Mouse (Mus musculus) erythroid progenitor cell, adult 5-6 weeks (primary cell): ENCODE results near the gene Nvl. TPM values are rescaled to one million over a fixed set of nuclear protein-coding genes. Genes with fewer than 3 reads are reported as not detected.

ENCODE experiments used
- ATAC-seq: replicated peaks from 2 replicates; pipeline ENCODE4 v1.8.0; 2016; ENCODE audit warnings: moderate number of reproducible peaks, mild to moderate bottlenecking, moderate TSS enrichment, inconsistent platforms; ENCODE audit not compliant: poor library complexity, low FRiP score, severe bottlenecking
- total RNA-seq, 2 experiments: library from RNA; stranded (forward) in 1 of 2; stranded (reverse) in 1 of 2; fragments of 150-400 nt in 1 of 2; fragments of 186-747, 209-891 nt in 1 of 2; gene quantifications; 2 replicates each; pipeline versions ENCODE4 v1.2.3 to v1.2.4; 2015 to 2017; ENCODE audit warnings: low replicate concordance in 2 of 2

Nvl gene
- total RNA-seq, 2 experiments from 2014 or later = 41.5 to 46.5 TPM

- ATAC-seq = no peak
Measured at GRCm38 (mm10) chr1:181084021-181084420, 60.0 kb downstream of the Nvl start.

- no peak for ATAC-seq
Measured at GRCm38 (mm10) chr1:181073075-181073474, 70.9 kb downstream of the Nvl start.

- no peak for ATAC-seq
Measured at GRCm38 (mm10) chr1:181069671-181070070, 74.3 kb downstream of the Nvl start.

- ATAC-seq = no peak
Measured at GRCm38 (mm10) chr1:181068344-181068743, 75.7 kb downstream of the Nvl start.

- no peak for ATAC-seq
Measured at GRCm38 (mm10) chr1:181064648-181065047, 79.4 kb downstream of the Nvl start.

- no peak for ATAC-seq
Measured at GRCm38 (mm10) chr1:181063991-181064390, 80.0 kb downstream of the Nvl start.

- no peak for ATAC-seq
Measured at GRCm38 (mm10) chr1:181061784-181062485, 82.1 kb downstream of the Nvl start.

GRCm38 (mm10) chr1:181052898-181053297, 91.1 kb downstream of the Nvl start:
- ATAC-seq = no peak

GRCm38 (mm10) chr1:181050937-181051336, 93.1 kb downstream of the Nvl start, which contains the start of gene 9130409I23Rik:
TSS of gene 9130409I23Rik (plus strand) at chr1:181051237.
- ATAC-seq = no peak

GRCm38 (mm10) chr1:181049328-181049842, 94.6 kb downstream of the Nvl start:
- no peak for ATAC-seq

GRCm38 (mm10) chr1:181047520-181047919, 96.5 kb downstream of the Nvl start:
- ATAC-seq = no peak

- ATAC-seq = peak; percentile 77
Measured at GRCm38 (mm10) chr1:181039652-181040051, 104.4 kb downstream of the Nvl start.

GRCm38 (mm10) chr1:181037623-181038022, 106.4 kb downstream of the Nvl start:
- ATAC-seq = 0 out of 2 replicates have a peak, but pooled peaks have one; percentile 32

Other genes starting within 250 kb of the Nvl start
- 21.3 and 42.8 TPM in 2 replicates for gene Pycr2, start 239.9 kb downstream of the Nvl start, total RNA-seq (2015; ENCODE audit: low replicate concordance)
- 26.3 and 26.6 TPM in 2 replicates for gene Pycr2, start 239.9 kb downstream of the Nvl start, total RNA-seq (2017; ENCODE audit: low replicate concordance)
- gene Lefty1, start 209.2 kb downstream of the Nvl start, total RNA-seq (2015; ENCODE audit: low replicate concordance) = 1.1 TPM in 1 of 2 replicates, not detected in the other
- gene Lefty1, start 209.2 kb downstream of the Nvl start, total RNA-seq (2017; ENCODE audit: low replicate concordance) = 4.6 TPM in 1 of 2 replicates, not detected in the other
- 23.4 and 24.7 TPM in 2 replicates for gene Tmem63a, start 201.9 kb downstream of the Nvl start, total RNA-seq (2015; ENCODE audit: low replicate concordance)
- 18.1 and 20.2 TPM in 2 replicates for gene Tmem63a, start 201.9 kb downstream of the Nvl start, total RNA-seq (2017; ENCODE audit: low replicate concordance)
- gene Ephx1, start 123.3 kb downstream of the Nvl start, total RNA-seq (2015; ENCODE audit: low replicate concordance) = 7.5 and 9.4 TPM in 2 replicates
- 2.7 and 3.9 TPM in 2 replicates for gene Ephx1, start 123.3 kb downstream of the Nvl start, total RNA-seq (2017; ENCODE audit: low replicate concordance)
- gene 9130409I23Rik, start 93.0 kb downstream of the Nvl start, total RNA-seq (2015; ENCODE audit: low replicate concordance) = not detected in 2 replicates
- gene 9130409I23Rik, start 93.0 kb downstream of the Nvl start, total RNA-seq (2017; ENCODE audit: low replicate concordance) = not detected in 2 replicates
- gene Cnih4, start 489 bp upstream of the Nvl start, total RNA-seq (2015; ENCODE audit: low replicate concordance) = 40.7 and 64.6 TPM in 2 replicates
- gene Cnih4, start 489 bp upstream of the Nvl start, total RNA-seq (2017; ENCODE audit: low replicate concordance) = 26.6 and 44.0 TPM in 2 replicates
- gene Wdr26, start 67.8 kb upstream of the Nvl start, total RNA-seq (2015; ENCODE audit: low replicate concordance) = 344 and 373 TPM in 2 replicates
- gene Wdr26, start 67.8 kb upstream of the Nvl start, total RNA-seq (2017; ENCODE audit: low replicate concordance) = 381 and 400 TPM in 2 replicates
- not detected in 2 replicates for gene Cnih3, start 208.4 kb upstream of the Nvl start, total RNA-seq (2015; ENCODE audit: low replicate concordance)
- not detected in 2 replicates for gene Cnih3, start 208.4 kb upstream of the Nvl start, total RNA-seq (2017; ENCODE audit: low replicate concordance)